Mouse (Mus musculus) megakaryocyte, embryonic 14.5 days (primary cell): ENCODE measurements around the gene C1rl.

ENCODE experiments used
- FLI1 ChIP-seq: IDR thresholded peaks from 2 replicates; pipeline ENCODE4 v1.6.1; 2012; ENCODE audit warnings: low read length, inconsistent platforms, mixed read lengths
- GATA1 ChIP-seq: IDR thresholded peaks from 3 replicates; pipeline ENCODE4 v1.6.1; 2012; ENCODE audit warnings: mixed read lengths, low read length, inconsistent platforms, borderline replicate concordance

GRCm38 (mm10) chr6:124477922-124478651, 14.8 kb upstream of the C1rl start:
- no peak for TF ChIP-seq GATA1
- no peak for TF ChIP-seq FLI1
